Mouse (Mus musculus): ENCODE results near the gene Slc22a17. TPM values are rescaled to one million over a fixed set of nuclear protein-coding genes. Genes with fewer than 3 reads are reported as not detected.

The Slc22a17 gene
- total RNA-seq, 2 experiments from 2014 or later: 0.77 to 1.4 TPM

DNA sequence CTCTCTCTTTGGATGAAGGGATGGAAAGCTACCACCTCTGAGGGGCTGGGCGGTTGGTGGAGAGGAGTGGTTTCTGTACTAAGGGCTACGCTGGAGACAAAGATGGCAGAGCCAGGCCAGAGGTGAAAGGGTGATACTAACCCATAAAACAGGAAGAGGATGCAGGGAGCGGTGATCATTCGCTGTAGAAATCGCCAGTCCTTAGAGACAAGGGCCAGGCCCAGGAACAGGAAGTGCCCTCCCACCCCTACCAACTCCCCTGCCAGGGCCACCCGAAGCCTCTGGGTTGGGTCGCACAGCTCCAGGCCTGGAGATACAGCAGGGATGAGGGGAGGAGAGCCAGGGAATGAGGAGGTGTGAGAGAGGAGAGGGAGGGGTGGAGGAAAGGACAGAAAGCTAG is 4.2 kb downstream of the Slc22a17 start:
- ATAC-seq (replicated peaks; ENCODE audit: poor library complexity, severe bottlenecking): peak; percentile 64

- no peak for ATAC-seq (replicated peaks; ENCODE audit: poor library complexity, severe bottlenecking)
Measured at GRCm38 (mm10) chr14:54903641-54904040, 9.3 kb downstream of the Slc22a17 start.

- peak; percentile 88 for ATAC-seq (replicated peaks; ENCODE audit: poor library complexity, severe bottlenecking)
Measured at GRCm38 (mm10) chr14:54900383-54900782, 12.5 kb downstream of the Slc22a17 start.

DNA sequence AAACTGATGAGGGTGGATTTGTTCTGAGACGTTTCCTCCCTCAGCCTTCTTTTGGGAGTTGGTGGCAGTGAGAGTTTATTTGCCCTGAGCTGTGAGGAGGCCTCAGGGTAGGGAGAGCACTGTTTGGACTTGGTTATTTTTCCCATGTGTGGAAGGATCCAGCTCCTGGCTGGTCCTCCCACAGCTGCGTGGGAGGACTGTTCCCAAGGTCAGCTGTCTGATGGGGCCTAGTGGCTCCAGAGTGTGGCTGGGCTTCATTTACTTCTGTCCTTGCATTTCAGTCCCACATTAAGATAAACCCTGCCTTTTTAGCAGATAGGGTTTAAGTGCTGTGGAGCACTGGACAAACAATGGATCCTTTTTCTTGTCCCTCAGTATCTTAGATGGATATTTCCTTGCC is 15.5 kb downstream of the Slc22a17 start:
- no peak for ATAC-seq (replicated peaks; ENCODE audit: poor library complexity, severe bottlenecking)

GRCm38 (mm10) chr14:54894296-54895151 is 18.4 kb downstream of the Slc22a17 start:
- peak; percentile 18; the same call in 1 of the 2 replicates for ATAC-seq (replicated peaks; ENCODE audit: poor library complexity, severe bottlenecking)

GRCm38 (mm10) chr14:54893651-54894181 is 19.2 kb downstream of the Slc22a17 start:
- peak; percentile 98 for ATAC-seq (replicated peaks; ENCODE audit: poor library complexity, severe bottlenecking)

DNA sequence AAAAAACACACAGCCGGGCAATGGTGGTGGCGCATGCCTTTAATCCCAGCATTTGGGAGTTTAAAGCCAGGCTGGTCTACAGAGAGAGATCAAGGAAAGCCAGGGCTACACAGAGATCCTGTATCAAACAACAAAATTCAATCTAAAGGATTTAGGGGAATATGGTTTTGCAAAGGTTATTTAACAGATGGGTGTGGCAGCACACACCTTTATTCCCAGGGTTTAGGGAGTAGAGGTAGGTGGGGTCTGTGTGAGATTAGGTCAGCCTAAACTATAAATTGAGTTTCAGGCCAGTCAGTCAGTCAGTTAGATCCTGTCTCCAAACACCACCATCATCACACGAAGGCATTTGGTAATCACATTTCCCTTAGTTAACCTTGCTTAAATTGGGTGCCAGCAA is 20.7 kb downstream of the Slc22a17 start, which contains the start of gene Pabpn1:
TSS of gene Pabpn1 (plus strand) at position 301 of the 400 bp plus-strand sequence.
- ATAC-seq (replicated peaks; ENCODE audit: poor library complexity, severe bottlenecking): no peak

DNA sequence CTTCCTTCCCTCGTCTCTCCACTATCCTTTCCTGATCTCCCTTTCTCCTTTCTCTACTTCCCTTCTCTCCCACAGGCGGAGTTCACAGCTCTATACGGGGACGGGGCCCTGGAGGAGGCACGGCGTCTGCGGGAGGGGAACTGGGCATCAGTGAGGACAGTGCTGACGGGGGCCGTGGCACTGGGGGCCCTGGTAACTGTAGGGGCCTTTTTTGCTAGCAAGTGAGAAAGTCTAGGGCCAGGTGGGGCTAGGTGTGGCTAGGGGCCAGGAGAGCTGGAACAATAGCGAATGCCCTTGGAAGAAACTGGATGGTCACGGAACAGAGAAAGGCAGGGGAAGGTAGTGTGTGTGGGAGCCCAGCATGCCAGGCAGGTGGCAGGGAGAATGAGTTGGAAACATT is 27.6 kb downstream of the Slc22a17 start:
- ATAC-seq (replicated peaks; ENCODE audit: poor library complexity, severe bottlenecking): no peak

- no peak for ATAC-seq (replicated peaks; ENCODE audit: poor library complexity, severe bottlenecking)
Measured at GRCm38 (mm10) chr14:54884022-54884712, 28.8 kb downstream of the Slc22a17 start.

GRCm38 (mm10) chr14:54883154-54884021 is 29.5 kb downstream of the Slc22a17 start, which contains the start of the genes Bcl2l2 and Gm20521:
TSS of gene Bcl2l2 (plus strand) at chr14:54883377.
TSS of gene Gm20521 (plus strand) at chr14:54883441.
- ATAC-seq (replicated peaks; ENCODE audit: poor library complexity, severe bottlenecking): peak; percentile 97

GRCm38 (mm10) chr14:54877048-54877715 is 35.8 kb downstream of the Slc22a17 start, which contains the start of gene Ppp1r3e:
TSS of gene Ppp1r3e (minus strand) at chr14:54877550.
- ATAC-seq (replicated peaks; ENCODE audit: poor library complexity, severe bottlenecking): peak; percentile 76

DNA sequence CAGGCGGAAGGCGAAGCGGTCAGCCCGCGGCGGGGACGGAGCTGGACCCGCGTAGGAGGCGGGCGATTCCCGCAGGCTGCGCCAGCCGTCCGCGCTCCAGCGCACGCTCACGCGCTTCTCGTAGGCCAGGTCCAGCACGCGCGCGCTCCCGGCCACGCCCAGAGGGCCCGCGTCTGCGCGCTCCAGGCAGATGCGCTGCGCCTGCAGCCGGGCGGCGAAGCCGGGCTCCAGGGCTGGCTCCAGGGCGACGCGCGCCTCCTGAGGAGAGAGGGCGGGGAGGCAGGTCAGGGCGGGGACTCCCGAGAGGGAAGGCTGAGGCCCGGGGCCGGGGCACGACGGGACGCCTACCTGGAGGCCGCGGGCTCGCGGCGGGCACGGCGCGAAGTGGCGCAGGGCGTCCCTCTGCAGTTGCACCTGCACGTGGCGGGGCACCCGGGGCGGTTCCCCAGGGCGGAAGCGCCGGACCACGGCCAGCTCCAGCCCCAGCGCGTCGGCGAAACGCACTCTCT is 36.3 kb downstream of the Slc22a17 start:
- peak; percentile 77 for ATAC-seq (replicated peaks; ENCODE audit: poor library complexity, severe bottlenecking)

DNA sequence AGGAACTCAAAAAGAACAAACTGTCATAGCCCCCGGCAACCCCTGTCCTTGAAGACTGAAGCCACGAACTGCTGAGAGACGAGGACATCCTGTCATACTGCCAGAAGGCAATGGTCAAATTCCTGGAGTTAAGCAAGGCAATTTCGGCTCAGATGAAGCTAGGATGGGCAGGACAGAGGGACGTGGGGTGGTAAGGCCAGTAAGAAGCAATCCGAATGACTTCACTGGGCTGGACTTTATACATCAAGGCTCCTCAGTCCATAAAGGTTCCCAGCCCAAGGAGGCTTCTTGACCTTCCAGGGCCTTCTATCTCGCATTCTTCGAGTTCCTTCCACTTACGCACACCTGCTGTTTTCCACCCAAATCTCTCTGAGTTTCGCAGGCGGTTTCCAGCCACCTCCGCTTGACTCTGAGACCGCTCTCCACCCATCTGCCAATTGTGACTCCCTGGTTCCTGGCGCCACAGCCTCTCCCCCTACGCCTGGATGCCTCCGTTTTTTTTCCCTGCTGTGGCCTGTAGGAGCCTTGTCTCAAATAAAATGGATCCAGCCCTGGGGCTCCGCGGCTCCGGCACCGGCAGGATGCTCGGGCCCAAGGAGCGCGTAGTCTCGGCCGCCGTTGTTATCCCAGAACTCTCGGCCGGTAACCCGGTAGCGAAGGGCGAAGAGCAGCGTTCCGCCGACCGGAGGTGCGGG is 36.9 kb downstream of the Slc22a17 start:
- peak; percentile 10 for ATAC-seq (replicated peaks; ENCODE audit: poor library complexity, severe bottlenecking)

GRCm38 (mm10) chr14:54874165-54874564 is 38.8 kb downstream of the Slc22a17 start:
- ATAC-seq (replicated peaks; ENCODE audit: poor library complexity, severe bottlenecking): no peak

GRCm38 (mm10) chr14:54870861-54871260 is 42.1 kb downstream of the Slc22a17 start, which contains the start of gene Homez:
TSS of gene Homez (minus strand) at chr14:54870961.
- no peak for ATAC-seq (replicated peaks; ENCODE audit: poor library complexity, severe bottlenecking)

DNA sequence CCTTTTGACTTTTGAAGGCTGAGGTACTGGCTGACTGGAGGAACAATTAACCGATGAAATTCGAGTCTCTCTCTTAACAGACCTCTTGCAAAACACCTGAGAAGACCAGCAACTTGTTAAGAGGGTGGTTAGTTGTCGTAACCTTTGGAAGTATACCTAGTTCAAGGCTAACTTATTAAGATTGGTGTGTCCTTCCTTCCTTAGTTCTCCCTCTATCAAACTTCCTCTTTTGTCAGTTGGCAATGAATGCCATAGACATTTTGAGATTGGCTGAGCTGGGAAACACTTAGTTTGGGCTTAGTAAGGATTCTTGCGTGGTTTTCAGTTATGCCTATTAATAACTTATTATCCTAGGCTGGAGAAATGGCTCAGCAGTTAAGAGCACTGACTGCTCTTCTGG is 44.9 kb downstream of the Slc22a17 start:
- peak; percentile 12 for ATAC-seq (replicated peaks; ENCODE audit: poor library complexity, severe bottlenecking)

DNA sequence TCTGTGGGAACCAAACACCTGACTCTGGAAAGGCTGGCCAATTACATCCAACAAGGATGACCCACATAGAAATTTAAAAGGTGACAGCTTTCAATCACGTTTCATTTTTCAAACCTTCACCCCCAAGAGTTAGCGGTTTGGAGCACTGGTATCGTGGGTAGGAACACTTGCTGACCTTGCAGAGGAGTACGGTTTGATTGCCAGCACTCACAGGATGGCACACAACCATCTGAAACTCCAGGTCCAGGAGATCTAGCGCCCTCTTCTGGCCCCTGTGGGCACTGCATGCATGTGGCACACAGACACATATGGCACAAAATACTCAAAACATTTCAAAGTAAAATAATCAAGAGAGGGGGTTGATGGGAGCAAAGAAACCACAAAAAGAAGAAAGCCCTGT is 46.0 kb downstream of the Slc22a17 start:
- ATAC-seq (replicated peaks; ENCODE audit: poor library complexity, severe bottlenecking): no peak

DNA sequence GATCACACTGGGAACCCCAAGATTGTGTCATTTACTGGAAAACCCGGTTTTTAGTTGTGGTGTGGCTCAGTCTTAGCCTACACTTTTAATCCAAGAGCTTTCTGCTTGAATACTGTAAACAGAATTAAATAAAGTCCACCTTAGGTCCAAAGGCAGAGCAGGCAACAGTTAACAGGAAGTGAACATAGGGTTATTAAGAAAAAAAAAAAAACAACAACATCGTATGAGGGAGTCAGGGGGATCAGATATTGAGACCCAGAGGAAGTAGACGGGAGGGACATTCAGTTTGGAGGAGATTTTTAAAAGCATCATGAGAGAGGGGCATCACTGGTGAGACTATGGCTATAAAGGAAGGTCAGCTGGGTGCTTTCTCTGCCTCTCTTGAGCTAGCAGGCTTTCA is 46.7 kb downstream of the Slc22a17 start:
- ATAC-seq (replicated peaks; ENCODE audit: poor library complexity, severe bottlenecking): no peak

DNA sequence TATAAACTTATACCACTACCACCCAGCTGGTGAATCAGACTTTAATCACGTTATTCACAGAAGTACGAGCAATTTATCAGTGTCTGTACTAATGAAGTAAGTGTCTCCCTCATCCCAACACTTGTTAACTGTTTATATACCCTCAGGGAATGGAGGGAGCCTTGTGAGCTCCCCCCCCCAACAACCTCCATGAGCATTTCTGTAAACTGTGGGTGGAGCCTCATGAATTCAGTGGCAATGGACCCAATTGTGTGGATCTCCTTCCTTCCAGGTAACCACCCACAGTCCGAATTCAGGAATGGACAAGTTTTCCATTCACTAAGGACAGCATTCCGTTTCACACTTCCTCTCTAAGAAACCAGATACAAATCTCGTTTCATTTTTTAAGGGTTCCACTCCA is 47.3 kb downstream of the Slc22a17 start:
- no peak for ATAC-seq (replicated peaks; ENCODE audit: poor library complexity, severe bottlenecking)
